Mouse (Mus musculus) lung, adult 2 months (tissue): ENCODE measurements around the gene Hps4. TPM values are rescaled to one million over a fixed set of nuclear protein-coding genes. Genes with fewer than 3 reads are reported as not detected.

Experiments
- DNase-seq: peaks from one replicate; pipeline ENCODE4 v3.0.0; 2022
- H3K4me1 ChIP-seq: fragments of 200-500 bp; 2 replicates; pipeline ENCODE4 v1.6.1; 2011; ENCODE audit warnings: low read length; ENCODE audit not compliant: control insufficient read depth, insufficient read depth
- H3K4me3 ChIP-seq: fragments of 200-500 bp; replicated peaks from 2 replicates; pipeline ENCODE3; 2011; ENCODE audit warnings: low read depth, mild to moderate bottlenecking, control low read depth, low read length; ENCODE audit errors: extremely low read depth
- CTCF ChIP-seq: fragments of 200-500 bp; IDR thresholded peaks from 2 replicates; pipeline ENCODE4 v1.5.1; 2011; ENCODE audit warnings: mild to moderate bottlenecking, low read length, control low read depth; ENCODE audit not compliant: insufficient read depth
- POLR2A ChIP-seq: fragments of 200-500 bp; IDR thresholded peaks from 2 replicates; pipeline ENCODE4 v1.6.1; 2011; ENCODE audit warnings: low read depth, mild to moderate bottlenecking, control low read depth, low read length, borderline replicate concordance; ENCODE audit errors: extremely low read depth
- WGBS: fragments of 180-500 bp; shearing (Covaris S2); methylation state at CpG from one replicate; pipeline ENCODE4 v1.1.7; 2018; 5-methylcytosine and 5-hydroxymethylcytosine counted together
- polyA plus RNA-seq: library from polyadenylated mRNA; depleted of rRNA; stranded (reverse); fragments of >200 nt; gene quantifications from 2 replicates; pipeline ENCODE4 v1.2.3, GENCODE M21; 2012

Hps4 gene
- polyA plus RNA-seq, 1 experiment = 34.7 TPM

GRCm38 (mm10) chr5:112359520-112359919 is 16.6 kb downstream of the Hps4 start:
- WGBS = 84% methylated on average over 4 of the region's 4 CpGs
- TF ChIP-seq CTCF (no peak), POLR2A (no peak)

GRCm38 (mm10) chr5:112360077-112360476 is 17.2 kb downstream of the Hps4 start:
- WGBS = 96% methylated on average over 3 of the region's 3 CpGs
- Histone ChIP-seq H3K4me3 (no peak overlapping the region), H3K4me1 (peaks cover 4% of the 10 kb centered on the region; the same call in 1 of the 2 replicates)
- DNase-seq = no peak
- no peak for TF ChIP-seq CTCF

More at GRCm38 (mm10) chr5:112359520-112359919, 16.6 kb downstream of the Hps4 start:
- no peak for DNase-seq
- Histone ChIP-seq H3K4me3 (no peak overlapping the region), H3K4me1 (peaks cover 4% of the 10 kb centered on the region; the same call in 1 of the 2 replicates)

DNA sequence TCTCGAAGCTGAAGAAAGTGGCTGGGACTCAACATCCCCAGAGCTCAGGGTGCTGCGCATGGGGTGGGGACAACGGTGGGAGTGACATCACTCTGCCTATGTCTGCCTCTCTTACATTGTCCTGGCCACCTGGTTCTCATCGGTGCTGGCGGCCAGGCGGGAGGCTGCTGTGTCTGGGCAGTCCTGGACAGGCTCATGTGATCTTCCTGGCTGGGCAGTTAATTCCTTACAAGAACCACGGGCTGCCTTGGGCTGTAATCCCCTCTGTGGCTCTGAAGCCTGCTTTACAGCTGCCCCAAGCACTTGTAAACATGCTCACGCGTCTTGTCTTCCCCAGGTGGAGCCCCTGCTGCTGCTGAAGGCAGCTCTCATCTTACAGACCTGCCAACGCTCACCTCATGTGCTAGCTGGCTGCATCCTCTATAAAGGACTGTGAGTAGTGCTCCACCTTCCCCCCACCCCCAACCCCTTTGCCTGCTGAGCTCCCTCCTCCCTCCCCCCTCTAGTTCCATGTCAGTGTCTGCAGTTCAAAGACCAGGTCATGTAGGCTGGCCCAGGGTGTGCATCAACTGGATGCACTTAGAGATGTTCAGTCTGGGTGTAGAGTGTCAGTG is 21.4 kb downstream of the Hps4 start:
- Histone ChIP-seq H3K4me1 (no peaks in the 10 kb centered on the region), H3K4me3 (no peak overlapping the region)
- no peak for DNase-seq
- WGBS = 80% methylated on average over 10 of the region's 10 CpGs
- TF ChIP-seq CTCF = no peak

DNA sequence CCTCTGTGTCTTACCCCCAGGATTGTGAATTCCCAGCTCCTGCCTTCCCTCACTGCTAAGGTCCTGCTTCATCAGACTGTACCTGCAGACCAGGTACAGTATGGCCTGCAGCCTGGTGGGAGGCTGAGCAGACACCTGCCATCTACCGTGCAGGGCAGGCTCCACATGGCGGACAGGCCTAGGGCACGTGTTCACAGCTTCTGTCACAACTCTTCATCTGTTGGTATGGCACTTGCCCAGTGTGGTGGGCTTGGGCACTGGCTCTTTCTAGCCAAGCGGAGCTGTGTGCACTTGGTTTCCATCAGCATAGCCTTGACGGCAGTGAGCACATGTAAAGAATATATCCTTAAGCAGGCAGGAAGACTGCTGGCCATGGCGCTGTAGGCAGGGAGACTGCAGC is 24.0 kb downstream of the Hps4 start:
- no peak for DNase-seq
- WGBS = 92% methylated on average over 6 of the region's 6 CpGs
- Histone ChIP-seq H3K4me1 (no peaks in the 10 kb centered on the region), H3K4me3 (no peak overlapping the region)
- TF ChIP-seq POLR2A = no peak
- no peak for TF ChIP-seq CTCF

- no peak for TF ChIP-seq POLR2A
- TF ChIP-seq CTCF = no peak
- WGBS = 79% methylated on average over 4 of the region's 4 CpGs
- H3K4me3 ChIP-seq = no peak overlapping the region
- no peaks in the 10 kb centered on the region for H3K4me1 ChIP-seq
- no peak for DNase-seq
Observed at GRCm38 (mm10) chr5:112367338-112367737, 24.5 kb downstream of the Hps4 start.

GRCm38 (mm10) chr5:112367929-112368328 is 25.0 kb downstream of the Hps4 start:
- H3K4me1 ChIP-seq = no peaks in the 10 kb centered on the region
- TF ChIP-seq POLR2A (no peak), CTCF (no peak)
- DNase-seq = no peak
- 79% methylated on average over 12 of the region's 12 CpGs for WGBS
- H3K4me3 ChIP-seq = no peak overlapping the region

GRCm38 (mm10) chr5:112368666-112369065 is 25.8 kb downstream of the Hps4 start:
- TF ChIP-seq CTCF (no peak), POLR2A (no peak)
- no peak for DNase-seq
- H3K4me3 ChIP-seq = no peak overlapping the region
- H3K4me1 ChIP-seq = no peaks in the 10 kb centered on the region
- 89% methylated on average over 10 of the region's 10 CpGs for WGBS

GRCm38 (mm10) chr5:112369326-112369725 is 26.4 kb downstream of the Hps4 start:
- TF ChIP-seq POLR2A (no peak), CTCF (no peak)
- no peaks in the 10 kb centered on the region for H3K4me1 ChIP-seq
- H3K4me3 ChIP-seq = no peak overlapping the region
- DNase-seq = no peak
- 87% methylated on average over 13 of the region's 13 CpGs for WGBS

DNA sequence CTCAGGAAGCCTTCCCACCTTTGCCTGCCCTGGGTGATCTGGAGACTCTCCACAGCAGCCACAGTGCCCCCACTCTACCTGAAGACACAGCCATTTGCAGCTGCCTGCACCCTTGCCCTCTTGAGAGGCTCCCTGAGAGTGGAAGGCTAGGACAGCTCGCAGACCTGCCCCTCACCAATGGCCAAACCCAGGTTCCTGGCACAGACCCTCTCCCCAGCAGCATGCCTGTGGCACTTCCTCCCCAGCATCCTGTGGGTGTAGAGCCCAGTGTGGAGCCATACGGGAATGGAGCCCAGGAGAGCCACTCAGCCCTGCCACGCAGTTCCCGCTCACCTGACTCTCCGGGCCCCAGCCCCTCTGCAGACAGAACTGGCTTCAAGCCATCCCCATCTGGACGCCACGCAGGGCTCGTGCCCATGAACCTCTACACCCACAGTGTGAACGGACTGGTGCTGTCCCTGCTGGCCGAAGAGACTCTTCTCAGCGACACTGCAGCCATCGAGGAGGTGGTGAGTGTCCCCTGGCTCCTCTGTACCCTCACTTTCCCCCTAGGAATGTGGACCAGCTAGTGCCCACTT is 27.4 kb downstream of the Hps4 start:
- Histone ChIP-seq H3K4me3 (no peak overlapping the region), H3K4me1 (no peaks in the 10 kb centered on the region)
- DNase-seq = no peak
- TF ChIP-seq CTCF (no peak), POLR2A (no peak)
- WGBS = 92% methylated on average over 12 of the region's 12 CpGs

- WGBS = 79% methylated on average over 7 of the region's 7 CpGs
- Histone ChIP-seq H3K4me1 (no peaks in the 10 kb centered on the region), H3K4me3 (no peak overlapping the region)
- TF ChIP-seq CTCF (no peak), POLR2A (no peak)
- no peak for DNase-seq
Observed at GRCm38 (mm10) chr5:112371933-112372332, 29.1 kb downstream of the Hps4 start.

DNA sequence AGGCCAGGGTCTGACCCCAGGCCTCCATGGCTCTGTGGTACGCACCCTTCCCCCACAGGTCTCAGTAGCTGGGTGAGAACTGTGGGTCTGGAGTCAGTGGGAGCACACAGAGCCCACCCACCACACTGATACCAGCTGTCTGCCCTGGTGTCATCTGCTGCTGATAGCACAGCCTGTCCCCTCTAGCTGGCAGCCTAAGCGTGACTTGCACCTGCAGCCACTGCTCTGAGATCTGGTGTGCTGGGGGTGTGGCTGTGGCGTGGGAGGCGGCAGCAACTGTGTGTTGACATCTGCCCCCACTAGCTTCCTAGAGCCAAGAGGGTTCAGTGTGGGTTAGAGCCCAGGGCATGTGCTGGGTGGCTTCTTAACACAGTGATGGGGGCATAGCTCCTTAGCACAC is 33.2 kb downstream of the Hps4 start:
- DNase-seq = no peak
- 91% methylated on average over 4 of the region's 4 CpGs for WGBS
- TF ChIP-seq POLR2A = no peak
- Histone ChIP-seq H3K4me1 (no peaks in the 10 kb centered on the region), H3K4me3 (no peak overlapping the region)
